Mouse (Mus musculus): ENCODE data around the gene Olfr391-ps. TPM values are rescaled to one million over a fixed set of nuclear protein-coding genes. Genes with fewer than 3 reads are reported as not detected.

Olfr391-ps gene
- total RNA-seq (2014; rRNA removed) (not detected in 2 replicates), polyA plus RNA-seq (2012; rRNA removed) (not detected in 2 replicates)

DNA sequence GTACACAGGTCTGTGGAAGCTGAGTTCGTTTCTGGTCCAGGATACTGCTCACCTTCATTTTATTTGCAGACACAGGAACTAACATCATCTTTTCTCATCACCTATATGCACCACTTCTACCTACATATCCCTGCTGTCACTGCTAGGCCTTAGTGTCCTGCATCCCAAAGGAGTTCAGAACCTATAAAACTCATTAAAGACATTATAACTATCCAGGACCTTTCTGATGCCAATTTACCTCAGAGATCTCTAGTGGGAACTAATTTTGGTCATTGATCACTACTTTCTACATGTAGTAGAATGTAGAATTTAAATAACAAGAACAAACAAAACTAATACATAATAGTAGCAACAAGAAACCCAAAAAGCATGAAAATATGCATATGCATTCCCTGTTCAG is at the start of gene Olfr391-ps:
Gene Olfr391-ps (minus strand): TSS at position 101 of the 400 bp plus-strand sequence.
- Histone ChIP-seq H3K79me2 (ENCODE audit: control insufficient read depth, insufficient read depth, low read length) (no peaks in the 10 kb centered on the region), H3K9ac (ENCODE audit: low read depth, low read length) (no peak within 1 kb of the TSS), H3K27ac (replicated peaks; ENCODE audit: insufficient read depth, low read depth, low read length) (no peak within 1 kb of the TSS), H3K36me3 (ENCODE audit: control insufficient read depth, insufficient read depth, low read length) (no peaks in the 10 kb centered on the region), H3K4me1 (ENCODE audit: control insufficient read depth, insufficient read depth, low read length) (no peaks in the 10 kb centered on the region), H3K27me3 (ENCODE audit: control insufficient read depth, insufficient read depth, low read length) (no peaks in the 10 kb centered on the region), H3K4me3 (ENCODE audit: insufficient read depth, low read depth, low read length) (no peak within 1 kb of the TSS)
- no peak for DNase-seq (ENCODE audit: extremely low read depth, low read depth, low spot score)
- TF ChIP-seq POLR2A (IDR thresholded peaks at IDR 0.05; ENCODE audit: extremely low read depth, insufficient read depth, low read length) (no peak), CTCF (IDR thresholded peaks at IDR 0.05; ENCODE audit: low read depth, low read length) (no peak)
- WGBS, result 16% methylated on average over 1 of the region's 1 CpGs

DNA sequence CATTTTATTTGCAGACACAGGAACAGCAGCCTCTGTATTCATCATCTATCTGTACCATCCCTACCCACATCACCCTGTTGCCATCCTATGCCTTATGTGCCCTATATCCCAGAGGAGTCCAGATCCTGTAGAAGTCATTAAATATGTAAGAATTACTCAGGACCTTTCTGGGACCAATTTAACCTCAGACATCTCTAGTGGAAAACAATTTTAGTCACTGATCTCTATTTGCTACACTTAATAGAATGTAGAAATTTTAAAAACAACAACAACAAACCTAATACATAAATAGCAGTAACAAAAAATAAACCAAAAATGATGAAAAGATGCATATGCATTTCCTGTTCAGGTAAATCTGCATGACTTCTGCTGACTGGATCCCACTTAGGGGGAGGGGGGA is 48.5 kb upstream of the Olfr391-ps start, which contains the start of gene Olfr393:
Gene Olfr393 (minus strand): TSS at position 101 of the 400 bp plus-strand sequence.
- TF ChIP-seq POLR2A (IDR thresholded peaks at IDR 0.05; ENCODE audit: extremely low read depth, insufficient read depth, low read length) (no peak), CTCF (IDR thresholded peaks at IDR 0.05; ENCODE audit: low read depth, low read length) (no peak)
- no peaks in the 10 kb centered on the region for H3K79me2 ChIP-seq (ENCODE audit: control insufficient read depth, insufficient read depth, low read length)
- H3K36me3 ChIP-seq (ENCODE audit: control insufficient read depth, insufficient read depth, low read length), result no peaks in the 10 kb centered on the region
- no peak within 1 kb of the TSS for H3K4me3 ChIP-seq (ENCODE audit: insufficient read depth, low read depth, low read length)
- DNase-seq (ENCODE audit: extremely low read depth, low read depth, low spot score), result no peak
- H3K9ac ChIP-seq (ENCODE audit: low read depth, low read length), result no peak within 1 kb of the TSS
- H3K27ac ChIP-seq (replicated peaks; ENCODE audit: insufficient read depth, low read depth, low read length), result no peak within 1 kb of the TSS
- no peaks in the 10 kb centered on the region for H3K4me1 ChIP-seq (ENCODE audit: control insufficient read depth, insufficient read depth, low read length)
- H3K27me3 ChIP-seq (ENCODE audit: control insufficient read depth, insufficient read depth, low read length), result no peaks in the 10 kb centered on the region

- TF ChIP-seq POLR2A (IDR thresholded peaks at IDR 0.05; ENCODE audit: extremely low read depth, insufficient read depth, low read length) (no peak), CTCF (IDR thresholded peaks at IDR 0.05; ENCODE audit: low read depth, low read length) (no peak)
- 86% methylated on average over 1 of the region's 1 CpGs for WGBS
These were observed 14.1 kb upstream of the Olfr391-ps start, which contains the start of gene Olfr392 for GRCm38 (mm10) chr11:73816949-73817348. TSS of gene Olfr392 (minus strand) at chr11:73817049.

GRCm38 (mm10) chr11:73782664-73783063 is 20.2 kb downstream of the Olfr391-ps start, which contains the start of gene Olfr390:
TSS of gene Olfr390 (plus strand) at chr11:73782964.
- Histone ChIP-seq H3K4me1 (ENCODE audit: control insufficient read depth, insufficient read depth, low read length) (no peaks in the 10 kb centered on the region), H3K27ac (replicated peaks; ENCODE audit: insufficient read depth, low read depth, low read length) (no peak within 1 kb of the TSS), H3K9ac (ENCODE audit: low read depth, low read length) (no peak within 1 kb of the TSS), H3K36me3 (ENCODE audit: control insufficient read depth, insufficient read depth, low read length) (no peaks in the 10 kb centered on the region), H3K27me3 (ENCODE audit: control insufficient read depth, insufficient read depth, low read length) (no peaks in the 10 kb centered on the region), H3K4me3 (ENCODE audit: insufficient read depth, low read depth, low read length) (no peak within 1 kb of the TSS), H3K79me2 (ENCODE audit: control insufficient read depth, insufficient read depth, low read length) (no peaks in the 10 kb centered on the region)
- DNase-seq (ENCODE audit: extremely low read depth, low read depth, low spot score), result no peak
- TF ChIP-seq POLR2A (IDR thresholded peaks at IDR 0.05; ENCODE audit: extremely low read depth, insufficient read depth, low read length) (no peak), CTCF (IDR thresholded peaks at IDR 0.05; ENCODE audit: low read depth, low read length) (no peak)
- 56% methylated on average over 1 of the region's 1 CpGs for WGBS

More at GRCm38 (mm10) chr11:73816949-73817348, 14.1 kb upstream of the Olfr391-ps start, which contains the start of gene Olfr392:
- Histone ChIP-seq H3K27ac (replicated peaks; ENCODE audit: insufficient read depth, low read depth, low read length) (no peak within 1 kb of the TSS), H3K9ac (ENCODE audit: low read depth, low read length) (no peak within 1 kb of the TSS), H3K4me3 (ENCODE audit: insufficient read depth, low read depth, low read length) (no peak within 1 kb of the TSS), H3K79me2 (ENCODE audit: control insufficient read depth, insufficient read depth, low read length) (no peaks in the 10 kb centered on the region), H3K36me3 (ENCODE audit: control insufficient read depth, insufficient read depth, low read length) (no peaks in the 10 kb centered on the region), H3K27me3 (ENCODE audit: control insufficient read depth, insufficient read depth, low read length) (no peaks in the 10 kb centered on the region), H3K4me1 (ENCODE audit: control insufficient read depth, insufficient read depth, low read length) (no peaks in the 10 kb centered on the region)
- DNase-seq (ENCODE audit: extremely low read depth, low read depth, low spot score), result no peak

DNA sequence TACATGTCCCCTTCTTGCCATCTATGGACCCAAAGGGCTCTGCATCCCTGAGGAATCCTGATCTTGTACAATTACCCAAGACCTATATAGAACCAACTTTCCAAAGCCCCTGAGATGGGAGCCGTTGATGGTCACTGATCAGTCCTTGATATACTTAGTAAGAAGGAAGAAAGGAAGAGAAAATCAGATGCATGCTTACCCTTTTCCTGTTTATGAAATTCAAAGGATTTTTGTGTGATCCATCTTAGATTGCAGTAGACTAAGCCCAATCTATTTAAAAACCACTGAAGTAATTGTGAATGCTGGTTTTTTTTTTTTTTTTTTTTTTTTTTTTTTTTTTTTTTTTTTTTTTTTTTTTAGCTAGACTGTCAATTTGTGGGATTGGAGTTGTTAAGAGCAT is 22.2 kb downstream of the Olfr391-ps start, which contains the start of gene Olfr389:
Gene Olfr389 (minus strand): TSS at position 101 of the 400 bp plus-strand sequence.
- 84% methylated on average over 1 of the region's 1 CpGs for WGBS
- Histone ChIP-seq H3K27me3 (ENCODE audit: control insufficient read depth, insufficient read depth, low read length) (no peaks in the 10 kb centered on the region), H3K4me1 (ENCODE audit: control insufficient read depth, insufficient read depth, low read length) (no peaks in the 10 kb centered on the region), H3K79me2 (ENCODE audit: control insufficient read depth, insufficient read depth, low read length) (no peaks in the 10 kb centered on the region), H3K9ac (ENCODE audit: low read depth, low read length) (no peak within 1 kb of the TSS), H3K27ac (replicated peaks; ENCODE audit: insufficient read depth, low read depth, low read length) (no peak within 1 kb of the TSS), H3K4me3 (ENCODE audit: insufficient read depth, low read depth, low read length) (no peak within 1 kb of the TSS), H3K36me3 (ENCODE audit: control insufficient read depth, insufficient read depth, low read length) (no peaks in the 10 kb centered on the region)
- no peak for TF ChIP-seq CTCF (IDR thresholded peaks at IDR 0.05; ENCODE audit: low read depth, low read length)
- no peak for TF ChIP-seq POLR2A (IDR thresholded peaks at IDR 0.05; ENCODE audit: extremely low read depth, insufficient read depth, low read length)
- no peak for DNase-seq (ENCODE audit: extremely low read depth, low read depth, low spot score)

DNA sequence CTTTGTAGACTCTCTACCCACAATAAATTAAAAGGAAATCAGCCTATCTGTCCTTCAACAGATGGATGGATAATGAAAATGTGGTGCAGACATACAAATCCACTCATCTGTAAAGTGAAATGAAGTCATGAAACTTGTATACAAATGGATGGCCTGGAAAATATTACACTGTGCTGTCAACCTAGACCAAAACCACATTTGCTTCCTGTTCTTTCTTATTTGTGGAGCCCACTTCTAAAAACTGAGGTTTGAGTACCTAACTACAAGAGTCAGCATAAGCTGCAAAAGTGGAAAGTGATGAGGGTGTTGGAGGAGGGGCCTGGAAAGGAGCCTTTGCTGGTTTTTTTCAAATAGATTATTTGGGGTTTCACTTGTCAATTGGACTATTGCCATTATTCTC is 43.7 kb downstream of the Olfr391-ps start:
- Histone ChIP-seq H3K4me1 (ENCODE audit: control insufficient read depth, insufficient read depth, low read length) (no peaks in the 10 kb centered on the region), H3K9ac (ENCODE audit: low read depth, low read length) (no peak overlapping the region), H3K79me2 (ENCODE audit: control insufficient read depth, insufficient read depth, low read length) (no peaks in the 10 kb centered on the region), H3K27me3 (ENCODE audit: control insufficient read depth, insufficient read depth, low read length) (no peaks in the 10 kb centered on the region), H3K27ac (replicated peaks; ENCODE audit: insufficient read depth, low read depth, low read length) (no peak overlapping the region), H3K4me3 (ENCODE audit: insufficient read depth, low read depth, low read length) (no peak overlapping the region), H3K36me3 (ENCODE audit: control insufficient read depth, insufficient read depth, low read length) (no peaks in the 10 kb centered on the region)
- TF ChIP-seq CTCF (IDR thresholded peaks at IDR 0.05; ENCODE audit: low read depth, low read length) (no peak), POLR2A (IDR thresholded peaks at IDR 0.05; ENCODE audit: extremely low read depth, insufficient read depth, low read length) (no peak)
- no peak for DNase-seq (ENCODE audit: extremely low read depth, low read depth, low spot score)

Other genes with a start within 250 kb of the Olfr391-ps start
- not detected in 2 replicates for gene Olfr385, start 210.0 kb downstream of the Olfr391-ps start, total RNA-seq (2014; rRNA removed)
- not detected in 2 replicates for gene Olfr385, start 210.0 kb downstream of the Olfr391-ps start, polyA plus RNA-seq (2012; rRNA removed)
- gene Olfr384, start 204.5 kb downstream of the Olfr391-ps start, total RNA-seq (2014; rRNA removed), result not detected in 2 replicates
- not detected in 2 replicates for gene Olfr384, start 204.5 kb downstream of the Olfr391-ps start, polyA plus RNA-seq (2012; rRNA removed)
- gene Zfp735, start 114.3 kb downstream of the Olfr391-ps start, total RNA-seq (2014; rRNA removed), result not detected in 2 replicates
- not detected in 2 replicates for gene Zfp735, start 114.3 kb downstream of the Olfr391-ps start, polyA plus RNA-seq (2012; rRNA removed)
- gene Olfr389, start 22.3 kb downstream of the Olfr391-ps start, total RNA-seq (2014; rRNA removed), result not detected in 2 replicates
- gene Olfr389, start 22.3 kb downstream of the Olfr391-ps start, polyA plus RNA-seq (2012; rRNA removed), result not detected in 2 replicates
- not detected in 2 replicates for gene Olfr390, start 20.1 kb downstream of the Olfr391-ps start, total RNA-seq (2014; rRNA removed)
- gene Olfr390, start 20.1 kb downstream of the Olfr391-ps start, polyA plus RNA-seq (2012; rRNA removed), result not detected in 2 replicates
- gene Olfr392, start 14.0 kb upstream of the Olfr391-ps start, total RNA-seq (2014; rRNA removed), result not detected in 2 replicates
- gene Olfr392, start 14.0 kb upstream of the Olfr391-ps start, polyA plus RNA-seq (2012; rRNA removed), result not detected in 2 replicates
- gene Olfr393, start 48.4 kb upstream of the Olfr391-ps start, total RNA-seq (2014; rRNA removed), result not detected in 2 replicates
- gene Olfr393, start 48.4 kb upstream of the Olfr391-ps start, polyA plus RNA-seq (2012; rRNA removed), result not detected in 2 replicates
- gene Olfr394, start 87.7 kb upstream of the Olfr391-ps start, total RNA-seq (2014; rRNA removed), result not detected in 2 replicates
- not detected in 2 replicates for gene Olfr394, start 87.7 kb upstream of the Olfr391-ps start, polyA plus RNA-seq (2012; rRNA removed)
- gene Olfr395, start 106.2 kb upstream of the Olfr391-ps start, total RNA-seq (2014; rRNA removed), result not detected in 2 replicates
- not detected in 2 replicates for gene Olfr395, start 106.2 kb upstream of the Olfr391-ps start, polyA plus RNA-seq (2012; rRNA removed)
- not detected in 2 replicates for gene Olfr23, start 133.6 kb upstream of the Olfr391-ps start, total RNA-seq (2014; rRNA removed)
- not detected in 2 replicates for gene Olfr23, start 133.6 kb upstream of the Olfr391-ps start, polyA plus RNA-seq (2012; rRNA removed)
- gene Olfr397, start 157.8 kb upstream of the Olfr391-ps start, total RNA-seq (2014; rRNA removed), result not detected in 2 replicates
- gene Olfr397, start 157.8 kb upstream of the Olfr391-ps start, polyA plus RNA-seq (2012; rRNA removed), result not detected in 2 replicates
- gene Olfr398, start 187.4 kb upstream of the Olfr391-ps start, total RNA-seq (2014; rRNA removed), result not detected in 2 replicates
- gene Olfr398, start 187.4 kb upstream of the Olfr391-ps start, polyA plus RNA-seq (2012; rRNA removed), result not detected in 2 replicates